Mouse (Mus musculus) hindbrain, embryonic 14.5 days (tissue): Measurements from ENCODE around the gene Pqlc3. TPM values are rescaled to one million over a fixed set of nuclear protein-coding genes. Genes with fewer than 3 reads are reported as not detected.

Source experiments
- ATAC-seq: fragments of 200-750 bp; cut with Nextera tagmentation; 2 replicates; pipeline ENCODE4 v1.8.0; 2017; ENCODE audit warnings: moderate number of reproducible peaks, mild to moderate bottlenecking, moderate TSS enrichment, moderate library complexity; ENCODE audit not compliant: low FRiP score
- DNase-seq: peaks from one replicate; pipeline ENCODE4 v3.0.0-alpha.2; 2015; ENCODE audit warnings: low spot score
- H3K27ac ChIP-seq: fragments of 300-500 bp; sonication (generic); 2 replicates; pipeline ENCODE4 v1.5.1; 2014; ENCODE audit warnings: mild to moderate bottlenecking, moderate library complexity
- H3K27me3 ChIP-seq: fragments of 300-500 bp; sonication (generic); 2 replicates; pipeline ENCODE4 v1.6.1; 2014; ENCODE audit warnings: mild to moderate bottlenecking, low read length, mixed read lengths; ENCODE audit not compliant: control insufficient read depth, insufficient read depth
- H3K36me3 ChIP-seq: fragments of 300-500 bp; sonication (generic); replicated peaks from 2 replicates; pipeline ENCODE4 v1.6.1; 2014; ENCODE audit not compliant: control insufficient read depth, insufficient read depth
- H3K4me1 ChIP-seq: fragments of 300-500 bp; sonication (generic); replicated peaks from 2 replicates; pipeline ENCODE4 v1.6.1; 2014; ENCODE audit warnings: antibody characterized with exemption, low read length, mixed read lengths; ENCODE audit not compliant: control insufficient read depth, insufficient read depth
- H3K4me2 ChIP-seq: fragments of 300-500 bp; sonication (generic); replicated peaks from 2 replicates; pipeline ENCODE4 v1.6.1; 2014; ENCODE audit warnings: mild to moderate bottlenecking, moderate library complexity
- H3K4me3 ChIP-seq: fragments of 300-500 bp; sonication (generic); replicated peaks from 2 replicates; pipeline ENCODE4 v1.5.1; 2014; ENCODE audit warnings: mild to moderate bottlenecking, low read length
- H3K9ac ChIP-seq: fragments of 300-500 bp; sonication (generic); 2 replicates; pipeline ENCODE4 v1.6.1; 2014
- H3K9me3 ChIP-seq: fragments of 300-500 bp; sonication (generic); 2 replicates; pipeline ENCODE4 v1.6.1; 2016; ENCODE audit warnings: low read length; ENCODE audit not compliant: control insufficient read depth
- WGBS: fragments of 180-500 bp; shearing (Covaris S2); extraction: QIAGEN DNeasy Blood & Tissue Kit; methylation state at CpG from one replicate; pipeline ENCODE4 v1.1.7; 2014; 5-methylcytosine and 5-hydroxymethylcytosine counted together
- polyA plus RNA-seq: library from polyadenylated mRNA; unstranded; fragments of >200 nt; fragmentation: Nextera tagmentation; extraction: Ambion mirVana; gene quantifications from 2 replicates; pipeline ENCODE4 v1.2.1, GENCODE M21; 2014

Pqlc3 gene
- polyA plus RNA-seq, 1 experiment from 2014 or later: 1.6 TPM

- no peaks in the 10 kb centered on the region for H3K36me3 ChIP-seq
- no peak overlapping the region for H3K9ac ChIP-seq
- ATAC-seq (peak; percentile 31; the same call in 1 of the 2 replicates), DNase-seq (no peak)
- WGBS: 69% methylated on average over 2 of the region's 2 CpGs
- H3K4me2 ChIP-seq: no peak overlapping the region
- H3K27ac ChIP-seq: no peak overlapping the region
- H3K9me3 ChIP-seq: 0 out of 2 replicates have a peak, but pooled peaks cover 3% of the 10 kb centered on the region
- H3K4me3 ChIP-seq: no peak overlapping the region
- H3K27me3 ChIP-seq: no peaks in the 10 kb centered on the region
- no peaks in the 10 kb centered on the region for H3K4me1 ChIP-seq
Observed at GRCm38 (mm10) chr12:17012067-17012899, 12.1 kb upstream of the Pqlc3 start.

- H3K36me3 ChIP-seq: no peaks in the 10 kb centered on the region
- H3K9me3 ChIP-seq: 0 out of 2 replicates have a peak, but pooled peaks cover 3% of the 10 kb centered on the region
- H3K4me1 ChIP-seq: no peaks in the 10 kb centered on the region
- H3K4me3 ChIP-seq: peak within 1 kb of the TSS; percentile 29
- no peaks in the 10 kb centered on the region for H3K27me3 ChIP-seq
- DNase-seq (peak; percentile 72), ATAC-seq (peak; percentile 68)
- 5% methylated on average over 29 of the region's 29 CpGs for WGBS
- peak within 1 kb of the TSS; percentile 53 for H3K4me2 ChIP-seq
- no peak within 1 kb of the TSS for H3K27ac ChIP-seq
- H3K9ac ChIP-seq: peak within 1 kb of the TSS; percentile 39; the same call in 1 of the 2 replicates
Observed at GRCm38 (mm10) chr12:17011100-17011870, 11.1 kb upstream of the Pqlc3 start, which contains the start of gene 2410004P03Rik. Gene 2410004P03Rik, minus strand, starts transcription at chr12:17011727.

- H3K36me3 ChIP-seq: no peaks in the 10 kb centered on the region
- no peak for DNase-seq
- H3K9me3 ChIP-seq: 0 out of 2 replicates have a peak, but pooled peaks cover 3% of the 10 kb centered on the region
- H3K4me2 ChIP-seq: no peak overlapping the region
- H3K27ac ChIP-seq: no peak overlapping the region
- no peak for ATAC-seq
- no peak overlapping the region for H3K4me3 ChIP-seq
- no peak overlapping the region for H3K9ac ChIP-seq
- WGBS: 96% methylated on average over 6 of the region's 6 CpGs
- no peaks in the 10 kb centered on the region for H3K4me1 ChIP-seq
- no peaks in the 10 kb centered on the region for H3K27me3 ChIP-seq
Observed at GRCm38 (mm10) chr12:17009466-17009865, 9.3 kb upstream of the Pqlc3 start.

GRCm38 (mm10) chr12:17001211-17001610, 1.0 kb upstream of the Pqlc3 start:
- no peak for ATAC-seq
- H3K27me3 ChIP-seq: peaks cover 46% of the 10 kb centered on the region
- no peak overlapping the region for H3K4me3 ChIP-seq

GRCm38 (mm10) chr12:17000628-17001027, 420 bp upstream of the Pqlc3 start:
- H3K36me3 ChIP-seq: peaks cover 4% of the 10 kb centered on the region; the same call in 1 of the 2 replicates
- peaks cover 8% of the 10 kb centered on the region; the same call in 1 of the 2 replicates for H3K4me1 ChIP-seq
- H3K27me3 ChIP-seq: peaks cover 46% of the 10 kb centered on the region
- DNase-seq (no peak), ATAC-seq (no peak)
- whole genome bisulfite sequencing: 59% methylated on average over 6 of the region's 6 CpGs
- H3K4me3 ChIP-seq: no peak overlapping the region
- no peak overlapping the region for H3K4me2 ChIP-seq
- H3K27ac ChIP-seq: no peak overlapping the region
- H3K9me3 ChIP-seq: no peaks in the 10 kb centered on the region
- no peak overlapping the region for H3K9ac ChIP-seq

More at GRCm38 (mm10) chr12:17001211-17001610, 1.0 kb upstream of the Pqlc3 start:
- Histone ChIP-seq H3K9me3 (no peaks in the 10 kb centered on the region), H3K4me1 (peaks cover 8% of the 10 kb centered on the region; the same call in 1 of the 2 replicates), H3K4me2 (no peak overlapping the region), H3K9ac (no peak overlapping the region), H3K36me3 (peaks cover 2% of the 10 kb centered on the region; the same call in 1 of the 2 replicates), H3K27ac (no peak overlapping the region)
- DNase-seq: no peak
- 51% methylated on average over 4 of the region's 4 CpGs for WGBS

GRCm38 (mm10) chr12:16999146-16999545, 1.1 kb downstream of the Pqlc3 start:
- no peak for ATAC-seq
- Histone ChIP-seq H3K4me3 (peak overlapping the region; percentile 45), H3K27me3 (peaks cover 46% of the 10 kb centered on the region), H3K4me1 (peaks cover 8% of the 10 kb centered on the region; the same call in 1 of the 2 replicates), H3K4me2 (peak overlapping the region; percentile 87), H3K9me3 (no peaks in the 10 kb centered on the region), H3K9ac (no peak overlapping the region), H3K36me3 (peaks cover 4% of the 10 kb centered on the region; the same call in 1 of the 2 replicates), H3K27ac (no peak overlapping the region)
- DNase-seq: no peak
- WGBS: 12% methylated on average over 10 of the region's 10 CpGs

GRCm38 (mm10) chr12:16996886-16997462, 3.2 kb downstream of the Pqlc3 start:
- 90% methylated on average over 5 of the region's 5 CpGs for WGBS
- Histone ChIP-seq H3K27ac (no peak overlapping the region), H3K9ac (no peak overlapping the region), H3K4me3 (no peak overlapping the region), H3K4me2 (no peak overlapping the region), H3K9me3 (no peaks in the 10 kb centered on the region), H3K36me3 (peaks cover 4% of the 10 kb centered on the region; the same call in 1 of the 2 replicates), H3K4me1 (peaks cover 8% of the 10 kb centered on the region; the same call in 1 of the 2 replicates), H3K27me3 (peaks cover 45% of the 10 kb centered on the region)
- ATAC-seq (no peak), DNase-seq (no peak)

GRCm38 (mm10) chr12:16996281-16996680, 3.9 kb downstream of the Pqlc3 start:
- ATAC-seq: no peak

More at GRCm38 (mm10) chr12:16996281-16996680, 3.9 kb downstream of the Pqlc3 start:
- H3K9ac ChIP-seq: no peak overlapping the region
- no peak for DNase-seq
- no peak overlapping the region for H3K4me3 ChIP-seq
- 85% methylated on average over 5 of the region's 5 CpGs for WGBS
- H3K27me3 ChIP-seq: peaks cover 38% of the 10 kb centered on the region
- H3K27ac ChIP-seq: no peak overlapping the region
- no peaks in the 10 kb centered on the region for H3K9me3 ChIP-seq
- no peak overlapping the region for H3K4me2 ChIP-seq
- peaks cover 4% of the 10 kb centered on the region; the same call in 1 of the 2 replicates for H3K36me3 ChIP-seq
- H3K4me1 ChIP-seq: peaks cover 8% of the 10 kb centered on the region; the same call in 1 of the 2 replicates
